Comparison of ENCODE assay signal across 15 mouse cellular contexts in the genomic region with DNA sequence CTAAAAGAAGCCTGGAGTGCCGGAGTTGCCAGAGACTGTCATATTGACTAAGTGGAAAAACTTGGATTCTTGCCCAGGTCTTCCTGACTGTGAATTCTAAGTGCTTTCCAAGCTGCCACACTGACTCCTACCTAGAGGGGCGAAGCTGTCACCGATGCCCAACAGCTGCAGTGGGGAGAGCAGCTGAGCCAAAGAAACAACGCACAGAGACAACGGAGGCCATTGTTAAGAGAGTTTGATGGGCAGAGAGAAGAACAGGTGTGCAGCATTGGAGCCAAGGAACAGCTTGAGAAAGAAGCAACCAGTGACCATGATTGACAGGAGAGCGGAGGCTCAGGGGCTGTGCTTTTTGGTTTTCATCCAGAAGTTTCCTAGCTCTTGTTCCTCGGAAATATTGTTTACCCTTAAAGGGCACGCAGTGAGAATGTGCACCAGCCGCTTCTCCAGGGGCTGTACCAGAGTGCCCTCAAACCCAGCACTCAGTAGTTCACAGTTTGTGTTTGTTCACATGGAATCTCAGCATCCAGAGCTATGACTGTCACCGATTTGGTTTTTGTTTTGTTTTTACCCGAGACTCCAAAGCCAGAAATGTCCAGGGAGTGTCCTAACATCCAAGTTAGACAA. TPM values are rescaled to one million over a fixed set of nuclear protein-coding genes. Genes with fewer than 3 reads are reported as not detected.
DNase-seq lines count a peak whose midpoint lies in the region; ATAC-seq and TF ChIP-seq lines count a peak whose summit lies in the region.
"Had no signal": no experiment of that assay in that cellular context is flagged by ENCODE, and none has a peak within 500 bp of the region (broad histone marks: within the 10 kb centered on the region; RNA-seq: fewer than 3 reads in every experiment).

No protein-coding gene starts in this region.

- no peak overlapping the region for H3K4me3 ChIP-seq in hindbrain, embryonic 13.5 days
- no peak overlapping the region for H3K4me3 ChIP-seq in hindbrain, embryonic 11.5 days (ENCODE audit: low read depth, low read length)
- H3K4me3 ChIP-seq in CH12.LX (replicated peaks in 1 of 3; ENCODE audit: low read depth in 2 of 3, low read length in 2 of 3, poor library complexity in 1 of 3) = peak overlapping the region in 2 of 3 experiments; percentile 35 to 55
- no peak overlapping the region for H3K4me3 ChIP-seq in forebrain, embryonic 16.5 days (replicated peaks; ENCODE audit: low read length)
- no peak overlapping the region for H3K4me3 ChIP-seq in liver, embryonic 12.5 days
- H3K4me3 ChIP-seq: embryonic facial prominence, embryonic 12.5 days; left cerebral cortex, adult 2 months had no signal

- H3K9me3 ChIP-seq in hindbrain, embryonic 13.5 days = no peaks in the 10 kb centered on the region
- no peaks in the 10 kb centered on the region for H3K9me3 ChIP-seq in hindbrain, embryonic 11.5 days (ENCODE audit: control insufficient read depth, low read length)
- no peaks in the 10 kb centered on the region for H3K9me3 ChIP-seq in CH12.LX (replicated peaks; ENCODE audit: low read length)
- H3K9me3 ChIP-seq in forebrain, embryonic 16.5 days (ENCODE audit: control insufficient read depth, low read length) = no peaks in the 10 kb centered on the region
- H3K9me3 ChIP-seq in liver, embryonic 12.5 days (replicated peaks) = no peaks in the 10 kb centered on the region
- H3K9me3 ChIP-seq: embryonic facial prominence, embryonic 12.5 days; G1E had no signal

- no peak overlapping the region for H3K4me2 ChIP-seq in hindbrain, embryonic 13.5 days
- H3K4me2 ChIP-seq in hindbrain, embryonic 11.5 days (replicated peaks; ENCODE audit: low read depth, low read length) = no peak overlapping the region
- H3K4me2 ChIP-seq in CH12.LX (ENCODE audit: insufficient read depth, low read depth, poor library complexity, severe bottlenecking) = peak overlapping the region; percentile 100
- no peak overlapping the region for H3K4me2 ChIP-seq in forebrain, embryonic 16.5 days (ENCODE audit: low read length)
- H3K4me2 ChIP-seq in liver, embryonic 12.5 days = no peak overlapping the region
- H3K4me2 ChIP-seq: embryonic facial prominence, embryonic 12.5 days had no signal

- TF ChIP-seq POLR2A in CH12.LX (IDR thresholded peaks at IDR 0.05; ENCODE audit: low read depth, low read length) = no peak

- TF ChIP-seq RAD21 in CH12.LX (IDR thresholded peaks at IDR 0.05; ENCODE audit: low read depth, low read length) = no peak

- peaks cover 9% of the 10 kb centered on the region; the same call in 1 of the 2 replicates for H3K4me1 ChIP-seq in hindbrain, embryonic 13.5 days (replicated peaks)
- no peaks in the 10 kb centered on the region for H3K4me1 ChIP-seq in hindbrain, embryonic 11.5 days (replicated peaks; ENCODE audit: control insufficient read depth, insufficient read depth, low read length)
- 0 out of 4 replicates have a peak, but pooled peaks cover 0 to 5% of the 10 kb centered on the region in 2 experiments for H3K4me1 ChIP-seq in CH12.LX (ENCODE audit: control insufficient read depth in 1 of 2, insufficient read depth in 2 of 2)
- H3K4me1 ChIP-seq in forebrain, embryonic 16.5 days (replicated peaks; ENCODE audit: control insufficient read depth, insufficient read depth, low read length) = peaks cover 10% of the 10 kb centered on the region
- H3K4me1 ChIP-seq in liver, embryonic 12.5 days = no peaks in the 10 kb centered on the region
- H3K4me1 ChIP-seq: embryonic facial prominence, embryonic 12.5 days had no signal

- peak; percentile 81 for ATAC-seq in hindbrain, embryonic 13.5 days (ENCODE audit: low FRiP score)
- no peak for ATAC-seq in hindbrain, embryonic 11.5 days (ENCODE audit: low FRiP score)
- peak; percentile 73 for ATAC-seq in forebrain, embryonic 16.5 days
- ATAC-seq in liver, embryonic 12.5 days = no peak

- no peak overlapping the region for H3K9ac ChIP-seq in hindbrain, embryonic 13.5 days
- H3K9ac ChIP-seq in hindbrain, embryonic 11.5 days (ENCODE audit: low read depth, low read length) = no peak overlapping the region
- peak overlapping the region; percentile 57 for H3K9ac ChIP-seq in CH12.LX (ENCODE audit: insufficient read depth, low read depth)
- H3K9ac ChIP-seq in forebrain, embryonic 16.5 days (replicated peaks; ENCODE audit: low read depth, low read length) = no peak overlapping the region
- no peak overlapping the region for H3K9ac ChIP-seq in liver, embryonic 12.5 days
- H3K9ac ChIP-seq: embryonic facial prominence, embryonic 12.5 days had no signal

- no peak for TF ChIP-seq CTCF in CH12.LX (conservative IDR thresholded peaks at IDR 0.05 in 1 of 2, IDR thresholded peaks at IDR 0.05 in 1 of 2; ENCODE audit: low read depth in 2 of 2, low read length in 2 of 2)

- dilution Hi-C loops in CH12.LX (cut with MboI; ENCODE audit: extremely low pct_ligation_motif_present, extremely low pct_unique_long_range_greater_than_20kb, low sequenced_read_pairs) = no loop called here

- WGBS in hindbrain, embryonic 13.5 days = 62% methylated on average over 11 of the region's 11 CpGs
- 80% methylated on average over 11 of the region's 11 CpGs for WGBS in hindbrain, embryonic 11.5 days
- 28% methylated on average over 11 of the region's 11 CpGs for WGBS in forebrain, embryonic 16.5 days
- WGBS in liver, embryonic 12.5 days (ENCODE audit: insufficient replicate concordance) = 75% methylated on average over 11 of the region's 11 CpGs

- in situ Hi-C loops in CH12.LX (cut with MboI; ENCODE audit: low pct_ligation_motif_present, low pct_unique_long_range_greater_than_20kb, low sequenced_read_pairs) = no loop called here

- no peak overlapping the region for H3K27ac ChIP-seq in hindbrain, embryonic 13.5 days
- no peak overlapping the region for H3K27ac ChIP-seq in hindbrain, embryonic 11.5 days (ENCODE audit: low read depth, low read length)
- no peak overlapping the region for H3K27ac ChIP-seq in CH12.LX (ENCODE audit: insufficient read depth, low read depth)
- H3K27ac ChIP-seq in forebrain, embryonic 16.5 days (ENCODE audit: low read length) = no peak overlapping the region
- no peak overlapping the region for H3K27ac ChIP-seq in liver, embryonic 12.5 days
- H3K27ac ChIP-seq: embryonic facial prominence, embryonic 12.5 days; left cerebral cortex, adult 2 months had no signal

- no peak for TF ChIP-seq EP300 in CH12.LX (IDR thresholded peaks at IDR 0.05; ENCODE audit: low read length)

- no peaks in the 10 kb centered on the region for H3K79me2 ChIP-seq in CH12.LX (replicated peaks; ENCODE audit: control insufficient read depth, extremely low read depth, insufficient read depth, poor library complexity, severe bottlenecking)

- no peaks in the 10 kb centered on the region for H3K36me3 ChIP-seq in hindbrain, embryonic 13.5 days
- H3K36me3 ChIP-seq in hindbrain, embryonic 11.5 days (ENCODE audit: control insufficient read depth, insufficient read depth, low read length) = no peaks in the 10 kb centered on the region
- H3K36me3 ChIP-seq in CH12.LX (replicated peaks in 1 of 2; ENCODE audit: control insufficient read depth in 1 of 2, insufficient read depth in 1 of 2, low read length in 1 of 2) = no peaks in the 10 kb centered on the region
- H3K36me3 ChIP-seq in forebrain, embryonic 16.5 days (ENCODE audit: control insufficient read depth, insufficient read depth) = no peaks in the 10 kb centered on the region
- H3K36me3 ChIP-seq in liver, embryonic 12.5 days = no peaks in the 10 kb centered on the region
- H3K36me3 ChIP-seq: embryonic facial prominence, embryonic 12.5 days; G1E had no signal

- no peaks in the 10 kb centered on the region for H3K27me3 ChIP-seq in hindbrain, embryonic 13.5 days
- no peaks in the 10 kb centered on the region for H3K27me3 ChIP-seq in hindbrain, embryonic 11.5 days (ENCODE audit: control insufficient read depth, insufficient read depth, low read length)
- peaks cover 30% of the 10 kb centered on the region for H3K27me3 ChIP-seq in CH12.LX (replicated peaks)
- H3K27me3 ChIP-seq in forebrain, embryonic 16.5 days (replicated peaks; ENCODE audit: control insufficient read depth, insufficient read depth, low read length) = no peaks in the 10 kb centered on the region
- no peaks in the 10 kb centered on the region for H3K27me3 ChIP-seq in liver, embryonic 12.5 days (replicated peaks)
- H3K27me3 ChIP-seq: embryonic facial prominence, embryonic 12.5 days had no signal

- DNase-seq in hindbrain, embryonic 11.5 days (ENCODE audit: low spot score) = no peak
- DNase-seq in 3T3-L1 (ENCODE audit: low read depth, low spot score) = peak; percentile 26
- no peak for DNase-seq in CH12.LX (ENCODE audit: extremely low read depth)
- DNase-seq in adrenal gland, adult 18-20 months (ENCODE audit: low spot score in 2 of 2) = no peak
- DNase-seq in thymus, postnatal 4 days = no peak

TF ChIP-seq in CH12.LX, 34 proteins besides CTCF, POLR2A, EP300 and RAD21 (continues in another document):
- no peak for TF ChIP-seq ELF1 (IDR thresholded peaks at IDR 0.05; ENCODE audit: low read depth, low read length)

RNA-seq across cellular contexts. Expression of gene Rgr, which starts 16.2 kb away (rescaled TPM):
- polyA plus RNA-seq in hindbrain, embryonic 13.5 days (2015; fragmentation: Nextera tagmentation; extraction: Ambion mirVana) = not detected in 2 replicates
- polyA plus RNA-seq in hindbrain, embryonic 11.5 days (2014; fragmentation: Nextera tagmentation; extraction: Ambion mirVana) = not detected in 2 replicates
- total RNA-seq in CH12.LX (2012; rRNA removed) (not detected in 2 replicates), CH12.LX (2014; rRNA removed) (not detected in 2 replicates)
- not detected in 2 replicates for polyA plus RNA-seq in CH12.LX (2012; ENCODE audit: insufficient read length, low read depth)
- polyA plus RNA-seq in forebrain, embryonic 16.5 days (2015; fragmentation: Nextera tagmentation; extraction: Ambion mirVana) = not detected in 2 replicates
- total RNA-seq in adrenal gland, adult 18-20 months (2021) = not detected
- not detected in 2 replicates for polyA plus RNA-seq in liver, embryonic 12.5 days (2016; fragmentation: Nextera tagmentation; extraction: Ambion mirVana)
- total RNA-seq: gastrocnemius, adult 8-10 months; heart, postnatal 4 days; left cerebral cortex, adult 2 months had no signal
- polyA plus RNA-seq: embryonic facial prominence, embryonic 12.5 days; G1E; lung, embryonic 16.5 days; small intestine, adult 2 months had no signal

RNA-seq across cellular contexts. Expression of gene Lrit1, which starts 22.0 kb away (rescaled TPM):
- polyA plus RNA-seq in hindbrain, embryonic 13.5 days (2015; fragmentation: Nextera tagmentation; extraction: Ambion mirVana) = not detected in 2 replicates
- polyA plus RNA-seq in hindbrain, embryonic 11.5 days (2014; fragmentation: Nextera tagmentation; extraction: Ambion mirVana) = not detected in 2 replicates
- total RNA-seq in CH12.LX (2012; rRNA removed) (not detected in 2 replicates), CH12.LX (2014; rRNA removed) (not detected in 2 replicates)
- not detected in 2 replicates for polyA plus RNA-seq in CH12.LX (2012; ENCODE audit: insufficient read length, low read depth)
- polyA plus RNA-seq in forebrain, embryonic 16.5 days (2015; fragmentation: Nextera tagmentation; extraction: Ambion mirVana) = not detected in 2 replicates
- not detected for total RNA-seq in adrenal gland, adult 18-20 months (2021)
- not detected in 2 replicates for polyA plus RNA-seq in liver, embryonic 12.5 days (2016; fragmentation: Nextera tagmentation; extraction: Ambion mirVana)
- total RNA-seq: gastrocnemius, adult 8-10 months; heart, postnatal 4 days; left cerebral cortex, adult 2 months had no signal
- polyA plus RNA-seq: embryonic facial prominence, embryonic 12.5 days; G1E; lung, embryonic 16.5 days; small intestine, adult 2 months had no signal

RNA-seq across cellular contexts. Expression of gene Lrit2, which starts 35.1 kb away (rescaled TPM):
- not detected in 2 replicates for polyA plus RNA-seq in hindbrain, embryonic 13.5 days (2015; fragmentation: Nextera tagmentation; extraction: Ambion mirVana)
- polyA plus RNA-seq in hindbrain, embryonic 11.5 days (2014; fragmentation: Nextera tagmentation; extraction: Ambion mirVana) = not detected in 2 replicates
- total RNA-seq in CH12.LX (2012; rRNA removed) (not detected in 2 replicates), CH12.LX (2014; rRNA removed) (not detected in 2 replicates)
- polyA plus RNA-seq in CH12.LX (2012; ENCODE audit: insufficient read length, low read depth) = not detected in 2 replicates
- not detected in 2 replicates for polyA plus RNA-seq in forebrain, embryonic 16.5 days (2015; fragmentation: Nextera tagmentation; extraction: Ambion mirVana)
- not detected for total RNA-seq in adrenal gland, adult 18-20 months (2021)
- not detected in 2 replicates for polyA plus RNA-seq in liver, embryonic 12.5 days (2016; fragmentation: Nextera tagmentation; extraction: Ambion mirVana)
- total RNA-seq: gastrocnemius, adult 8-10 months; heart, postnatal 4 days; left cerebral cortex, adult 2 months had no signal
- polyA plus RNA-seq: embryonic facial prominence, embryonic 12.5 days; G1E; lung, embryonic 16.5 days; small intestine, adult 2 months had no signal

Comparison
In these comparisons a context has a peak if more than half of its experiments do, and no peak if none do; other contexts are left out.
1. ATAC-seq: peak in hindbrain, embryonic 13.5 days (single experiment) and forebrain, embryonic 16.5 days (single experiment); none in hindbrain, embryonic 11.5 days (single experiment) and liver, embryonic 12.5 days (single experiment).
2. H3K4me3 ChIP-seq: peak in CH12.LX (2 of 3); none in hindbrain, embryonic 13.5 days (single experiment), hindbrain, embryonic 11.5 days (single experiment), forebrain, embryonic 16.5 days (single experiment) and liver, embryonic 12.5 days (single experiment).